Mouse (Mus musculus) forebrain, postnatal 0 days (tissue): Measurements from ENCODE around the gene Perm1. TPM values are rescaled to one million over a fixed set of nuclear protein-coding genes. Genes with fewer than 3 reads are reported as not detected.

Experiments
- ATAC-seq: fragments of 200-750 bp; cut with Nextera tagmentation; 2 replicates; pipeline ENCODE4 v1.8.0; 2017; ENCODE audit warnings: mild to moderate bottlenecking, moderate library complexity
- DNase-seq: peaks from one replicate; pipeline ENCODE4 v3.0.0-alpha.2; 2015
- H3K27ac ChIP-seq: fragments of 300-500 bp; sonication (generic); 2 replicates; pipeline ENCODE4 v1.5.1; 2014; ENCODE audit warnings: low read depth, mild to moderate bottlenecking, antibody characterized with exemption, low read length, moderate library complexity, mixed read lengths
- H3K27me3 ChIP-seq: fragments of 300-500 bp; sonication (generic); 2 replicates; pipeline ENCODE4 v1.6.1; 2014; ENCODE audit warnings: mild to moderate bottlenecking, low read length, mixed read lengths; ENCODE audit not compliant: insufficient read depth
- H3K36me3 ChIP-seq: fragments of 300-500 bp; sonication (generic); 2 replicates; pipeline ENCODE4 v1.6.1; 2014; ENCODE audit warnings: mild to moderate bottlenecking, moderate library complexity; ENCODE audit not compliant: insufficient read depth
- H3K4me1 ChIP-seq: fragments of 300-500 bp; sonication (generic); 2 replicates; pipeline ENCODE4 v1.6.1; 2014; ENCODE audit warnings: antibody characterized with exemption; ENCODE audit not compliant: insufficient read depth
- H3K4me2 ChIP-seq: fragments of 300-500 bp; sonication (generic); 2 replicates; pipeline ENCODE4 v1.6.1; 2014; ENCODE audit warnings: low read depth, mild to moderate bottlenecking, moderate library complexity
- H3K4me3 ChIP-seq: fragments of 300-500 bp; sonication (generic); 2 replicates; pipeline ENCODE4 v1.5.1; 2014; ENCODE audit warnings: low read depth, low read length, mixed read lengths
- H3K9ac ChIP-seq: fragments of 300-500 bp; sonication (generic); 2 replicates; pipeline ENCODE4 v1.6.1; 2014; ENCODE audit warnings: mild to moderate bottlenecking
- H3K9me3 ChIP-seq: fragments of 300-500 bp; sonication (generic); 2 replicates; pipeline ENCODE4 v1.6.1; 2016; ENCODE audit warnings: low read length
- CTCF ChIP-seq: sonication (generic); IDR thresholded peaks from 2 replicates; pipeline ENCODE4 v1.5.1; 2016; ENCODE audit warnings: antibody characterized with exemption, control low read depth, low read depth
- WGBS: fragments of 180-500 bp; shearing (Covaris S2); extraction: QIAGEN DNeasy Blood & Tissue Kit; methylation state at CpG from one replicate; pipeline ENCODE4 v1.1.7; 2014; 5-methylcytosine and 5-hydroxymethylcytosine counted together
- microRNA-seq, 2 experiments: library from miRNA; unstranded; fragments of <30 nt; microRNA quantifications; one replicate each; pipeline ENCODE4; 2016
- polyA plus RNA-seq: library from polyadenylated mRNA; unstranded; fragments of >200 nt; fragmentation: Nextera tagmentation; extraction: Ambion mirVana; gene quantifications from 2 replicates; pipeline ENCODE4 v1.2.1, GENCODE M21; 2015
- total RNA-seq: library from RNA; depleted of rRNA; stranded (reverse); fragments of >200 nt; gene quantifications from 2 replicates; pipeline ENCODE4 v1.2.3, GENCODE M21; 2014; rRNA removed

The Perm1 gene
- total and polyA plus RNA-seq, 2 experiments from 2014 or later: 0.86 to 1.3 TPM

GRCm38 (mm10) chr4:156255078-156255839 is 39.6 kb downstream of the Perm1 start, which contains the start of gene Samd11:
Gene Samd11 (minus strand): TSS chr4:156255657.
- peak; percentile 28 for ATAC-seq
- H3K9me3 ChIP-seq: no peaks in the 10 kb centered on the region
- peaks cover 14% of the 10 kb centered on the region for H3K27me3 ChIP-seq
- H3K4me3 ChIP-seq: peak within 1 kb of the TSS; percentile 21; the same call in 1 of the 2 replicates
- no peak for TF ChIP-seq CTCF
- no peak for DNase-seq
- no peaks in the 10 kb centered on the region for H3K4me1 ChIP-seq
- H3K9ac ChIP-seq: no peak within 1 kb of the TSS
- peak within 1 kb of the TSS; percentile 30 for H3K4me2 ChIP-seq
- WGBS: 8% methylated on average over 26 of the region's 26 CpGs
- no peaks in the 10 kb centered on the region for H3K36me3 ChIP-seq
- H3K27ac ChIP-seq: no peak within 1 kb of the TSS

Small RNA genes lying within 50 kb of the gene (microRNA-seq; reads per million reads assigned to microRNA genes)
- 3.1 to 5.6 reads per million in 2 experiments for gene Mir7658

Other genes starting within 250 kb of the Perm1 start
- 39.5 and 43.9 TPM in 2 replicates for gene B3galt6, start 223.2 kb upstream of the Perm1 start, total RNA-seq
- 19.4 and 28.6 TPM in 2 replicates for gene B3galt6, start 223.2 kb upstream of the Perm1 start, polyA plus RNA-seq
- gene Sdf4, start 223.0 kb upstream of the Perm1 start, total RNA-seq: 123 and 126 TPM in 2 replicates
- 115 and 117 TPM in 2 replicates for gene Sdf4, start 223.0 kb upstream of the Perm1 start, polyA plus RNA-seq
- gene Tnfrsf4, start 202.0 kb upstream of the Perm1 start, total RNA-seq: 0.48 and 1.3 TPM in 2 replicates
- 0.40 and 0.49 TPM in 2 replicates for gene Tnfrsf4, start 202.0 kb upstream of the Perm1 start, polyA plus RNA-seq
- 1.5 TPM in 1 of 2 replicates, not detected in the other for gene Tnfrsf18, start 189.7 kb upstream of the Perm1 start, total RNA-seq
- gene Tnfrsf18, start 189.7 kb upstream of the Perm1 start, polyA plus RNA-seq: 0.67 and 1.2 TPM in 2 replicates
- gene Ttll10, start 156.5 kb upstream of the Perm1 start, total RNA-seq: not detected in 2 replicates
- 0.06 TPM in 1 of 2 replicates, not detected in the other for gene Ttll10, start 156.5 kb upstream of the Perm1 start, polyA plus RNA-seq
- gene 9430015G10Rik, start 105.9 kb upstream of the Perm1 start, total RNA-seq: 22.8 and 28.3 TPM in 2 replicates
- gene 9430015G10Rik, start 105.9 kb upstream of the Perm1 start, polyA plus RNA-seq: 18.3 and 22.3 TPM in 2 replicates
- gene Rnf223, start 85.4 kb upstream of the Perm1 start, total RNA-seq: 0.33 and 0.46 TPM in 2 replicates
- gene Rnf223, start 85.4 kb upstream of the Perm1 start, polyA plus RNA-seq: 0.08 and 0.19 TPM in 2 replicates
- 218 and 261 TPM in 2 replicates for gene Agrn, start 18.4 kb upstream of the Perm1 start, total RNA-seq
- gene Agrn, start 18.4 kb upstream of the Perm1 start, polyA plus RNA-seq: 48.2 and 61.3 TPM in 2 replicates
- gene Isg15, start 15.1 kb upstream of the Perm1 start, total RNA-seq: 1.4 and 2.2 TPM in 2 replicates
- gene Isg15, start 15.1 kb upstream of the Perm1 start, polyA plus RNA-seq: 2.4 and 3.4 TPM in 2 replicates
- 3.5 and 5.7 TPM in 2 replicates for gene AW011738, start 12.6 kb upstream of the Perm1 start, total RNA-seq
- 1.8 and 3.4 TPM in 2 replicates for gene AW011738, start 12.6 kb upstream of the Perm1 start, polyA plus RNA-seq
- gene Plekhn1, start 19.0 kb downstream of the Perm1 start, total RNA-seq: 37.2 and 43.7 TPM in 2 replicates
- 11.8 and 14.3 TPM in 2 replicates for gene Plekhn1, start 19.0 kb downstream of the Perm1 start, polyA plus RNA-seq
- gene Noc2l, start 20.1 kb downstream of the Perm1 start, total RNA-seq: 80.7 and 83.9 TPM in 2 replicates
- gene Noc2l, start 20.1 kb downstream of the Perm1 start, polyA plus RNA-seq: 50.9 and 52.9 TPM in 2 replicates
- 3.5 and 7.7 TPM in 2 replicates for gene Samd11, start 39.8 kb downstream of the Perm1 start, total RNA-seq
- gene Samd11, start 39.8 kb downstream of the Perm1 start, polyA plus RNA-seq: 1.2 and 1.9 TPM in 2 replicates
- gene Vmn2r-ps159, start 115.2 kb downstream of the Perm1 start, total RNA-seq: not detected in 2 replicates
- gene Vmn2r-ps159, start 115.2 kb downstream of the Perm1 start, polyA plus RNA-seq: not detected in 2 replicates